Mouse (Mus musculus) cerebellum, postnatal 4 days (tissue): ENCODE results near the gene Selenon.
"Not testable (repeated sequence)": the region's sequence is repeated elsewhere in the genome, so short reads cannot be mapped to it uniquely, and the experiment has no call there.

Source experiments
- DNase-seq, 2 experiments: peaks; one replicate each; pipeline ENCODE4 v3.0.0; 2022; ENCODE audit warnings: low spot score in 2 of 2, mixed read lengths in 1 of 2

Gene Selenon

DNA sequence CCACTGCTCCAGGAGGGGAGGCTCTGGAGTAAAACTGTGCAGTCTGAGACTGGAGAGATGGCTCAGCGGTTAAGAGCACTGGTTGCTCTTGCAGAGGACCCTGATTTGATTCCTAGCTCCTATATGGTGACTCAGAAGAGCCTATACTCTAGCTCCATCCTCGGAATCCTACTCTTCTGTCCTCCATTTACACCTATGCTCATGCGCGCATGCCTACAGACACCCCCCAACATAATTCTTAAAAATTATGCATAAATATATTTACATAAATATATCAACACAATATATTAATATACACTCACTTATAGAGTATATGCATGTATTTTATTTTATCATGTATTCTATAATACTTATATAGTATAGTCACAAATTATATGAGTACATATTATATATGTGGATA is 41.6 kb downstream of the Selenon start:
- no peak for DNase-seq

DNA sequence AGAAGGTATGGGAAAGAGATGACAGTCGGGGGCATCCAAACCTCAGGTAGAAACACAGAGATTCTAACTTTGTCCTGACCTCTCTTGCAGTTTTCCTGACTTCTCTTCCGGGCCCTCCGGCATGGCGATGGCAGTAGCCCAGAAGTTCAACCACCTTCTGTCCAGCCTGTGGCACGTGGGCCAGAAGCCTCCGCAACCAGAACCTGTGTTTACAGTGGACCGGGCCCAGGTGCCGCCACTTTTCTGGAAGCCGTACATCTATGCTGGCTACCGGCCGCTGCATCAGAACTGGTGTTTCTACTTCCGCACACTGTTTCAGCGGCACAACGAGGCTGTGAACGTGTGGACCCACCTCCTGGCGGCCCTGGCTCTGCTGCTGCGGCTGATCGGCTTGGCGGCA is 45.3 kb downstream of the Selenon start:
- no peak for DNase-seq

DNA sequence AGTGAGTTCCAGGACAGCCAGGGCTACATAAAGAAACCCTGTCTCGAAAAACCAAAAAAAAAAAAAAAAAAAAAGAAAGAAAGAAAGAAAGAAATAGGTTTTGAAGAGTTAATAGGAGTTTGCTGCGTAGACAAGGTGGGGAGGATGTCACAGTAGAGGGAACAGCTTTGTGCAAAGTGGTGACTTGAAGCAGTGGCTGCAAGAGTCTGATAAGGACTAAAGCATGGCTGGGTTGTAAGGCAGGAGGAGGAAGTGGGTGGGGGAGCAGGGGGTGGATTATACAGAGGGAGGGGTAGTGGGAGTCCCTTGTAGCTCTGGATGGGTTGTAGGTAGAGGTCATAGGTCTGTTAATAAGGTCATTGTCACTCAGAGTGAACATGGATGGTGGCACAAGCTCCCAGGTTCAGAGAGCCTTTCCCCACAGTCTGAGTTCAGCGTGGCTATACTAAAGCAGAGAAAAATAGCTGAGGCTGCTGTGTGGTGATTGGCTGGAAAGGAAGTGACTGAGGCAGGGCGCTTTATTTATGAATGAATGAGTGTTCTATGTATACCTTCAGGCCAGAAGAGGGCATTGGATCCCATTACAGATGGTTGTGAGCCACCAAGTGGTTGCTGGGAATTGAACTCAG is 45.9 kb downstream of the Selenon start:
- DNase-seq: no peak

DNA sequence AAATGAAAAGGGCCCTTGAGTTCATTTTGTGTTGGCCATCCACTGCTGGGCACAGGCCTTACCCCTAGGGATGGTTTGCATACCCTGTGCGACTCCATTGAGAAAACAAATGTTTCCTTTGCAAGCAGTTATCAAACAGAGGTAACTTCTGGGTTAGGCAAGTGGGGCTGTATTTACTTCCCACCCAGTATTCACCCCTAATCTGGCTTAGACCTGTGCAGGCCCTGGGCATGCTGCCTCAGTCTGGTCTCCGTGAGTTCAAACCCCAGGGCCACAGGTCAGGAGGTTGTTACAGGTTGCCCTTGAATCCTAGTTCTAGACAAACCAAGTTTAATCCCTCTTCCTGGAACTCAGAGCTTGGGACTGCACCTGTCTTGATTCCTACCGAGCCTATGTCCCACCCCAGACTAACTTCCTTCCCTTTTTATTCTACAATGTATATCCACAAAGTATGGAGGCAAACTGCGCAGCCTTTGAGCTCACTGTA is 46.6 kb downstream of the Selenon start:
- DNase-seq: no peak

DNA sequence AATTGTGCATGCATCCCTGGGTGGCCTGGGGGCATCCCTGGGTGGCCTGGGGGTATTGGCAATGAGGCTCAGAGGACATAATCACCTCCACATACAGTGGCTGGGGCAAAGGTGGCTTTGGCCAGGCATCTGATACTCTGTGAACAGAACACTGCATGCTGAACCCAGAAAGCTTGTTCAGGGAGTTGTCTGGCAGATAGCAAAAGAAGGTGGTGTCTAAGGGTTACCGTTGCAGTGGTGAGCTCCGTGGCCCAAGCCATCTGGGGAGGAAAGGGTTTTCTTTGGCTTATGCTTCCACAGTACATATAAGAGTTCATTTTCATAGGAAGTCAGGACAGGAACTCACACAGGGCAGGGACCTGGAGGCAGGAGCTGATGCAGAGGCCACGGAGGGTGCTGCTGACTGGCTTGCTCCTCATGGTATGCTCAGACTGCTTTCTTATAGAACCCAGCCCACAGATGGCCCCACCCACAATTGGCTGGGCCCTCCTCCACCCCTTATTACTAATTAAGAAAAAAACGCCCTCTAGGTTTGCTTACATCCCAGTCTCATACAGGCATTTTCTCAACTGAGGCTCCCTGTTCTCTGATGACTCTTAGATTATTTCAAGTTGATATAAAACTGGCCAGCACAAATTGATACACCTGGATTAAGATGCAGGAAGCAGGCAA is 48.1 kb downstream of the Selenon start:
- DNase-seq: no peak

DNA sequence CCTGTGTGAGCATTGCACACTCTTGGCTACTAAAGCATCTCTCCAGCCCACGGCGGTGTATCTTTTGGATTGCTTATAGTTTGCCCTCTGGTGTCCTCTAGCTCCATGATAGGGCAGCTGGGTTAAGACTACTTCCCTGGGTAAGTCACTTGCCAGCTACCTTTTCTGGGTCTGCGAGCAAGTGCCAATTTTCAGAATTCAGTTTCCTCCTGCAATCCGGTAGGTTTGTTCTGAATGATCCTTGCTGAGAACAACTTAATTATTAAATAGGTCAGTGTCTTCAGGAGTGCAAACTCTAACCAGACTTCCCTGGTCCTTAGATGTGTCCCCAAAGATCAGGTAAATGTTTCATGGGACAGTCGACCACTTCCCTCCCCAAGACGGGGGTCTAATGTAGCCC is 50.9 kb downstream of the Selenon start:
- DNase-seq: no peak

DNA sequence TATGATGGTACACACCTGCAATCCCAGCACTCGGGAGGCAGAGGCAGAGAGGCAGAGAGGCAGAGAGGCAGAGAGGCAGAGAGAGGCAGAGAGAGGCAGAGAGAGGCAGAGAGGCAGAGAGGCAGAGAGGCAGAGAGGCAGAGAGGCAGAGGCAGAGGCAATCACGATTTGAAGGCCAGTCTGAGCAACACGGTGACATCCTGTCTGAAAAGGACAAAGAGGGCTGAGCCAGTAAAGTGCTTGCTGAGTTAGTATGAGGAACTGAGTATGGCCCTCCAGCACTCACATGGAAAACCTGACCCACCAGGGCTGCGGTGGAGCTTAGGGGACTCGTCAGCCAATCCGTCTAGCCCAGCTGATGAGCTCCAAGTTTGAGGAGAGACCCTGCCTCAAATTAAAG is 53.0 kb downstream of the Selenon start:
- not testable (repeated sequence) for DNase-seq

DNA sequence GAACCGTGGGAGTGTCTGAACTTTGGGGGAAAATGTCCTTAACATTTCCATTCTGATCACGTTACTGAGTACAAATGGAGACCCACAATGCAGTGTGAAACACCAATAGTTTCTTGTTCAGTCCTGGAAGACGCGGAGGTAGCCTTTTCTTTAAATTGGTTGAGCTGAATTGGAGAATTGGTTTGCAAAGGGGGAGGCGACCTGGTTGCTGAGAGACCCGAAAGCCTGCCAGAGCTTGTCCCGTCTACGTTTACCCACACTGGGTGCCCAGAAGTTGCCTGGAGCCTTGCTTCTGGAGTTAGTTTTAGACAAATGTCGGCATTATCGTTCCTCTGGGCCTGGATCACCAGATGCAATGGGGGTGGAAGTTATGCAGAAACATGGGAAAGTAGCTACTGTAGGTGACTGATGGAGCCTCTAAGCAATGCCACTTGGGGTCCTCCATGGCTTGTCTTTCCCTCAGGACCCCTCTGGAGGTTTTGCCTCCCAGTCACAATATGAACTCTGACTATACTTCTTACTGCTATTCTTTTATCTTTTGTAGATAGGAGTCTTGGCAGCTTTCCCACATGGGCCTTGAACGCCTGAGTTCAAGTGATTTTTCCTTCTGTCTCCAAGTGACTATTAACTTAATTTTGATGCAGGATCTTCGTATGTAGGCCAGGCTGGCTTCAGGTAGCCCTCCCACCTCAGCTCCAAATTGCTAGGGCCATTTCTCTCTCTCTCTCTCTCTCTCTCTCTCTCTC is 53.8 kb downstream of the Selenon start:
- DNase-seq: no peak

DNA sequence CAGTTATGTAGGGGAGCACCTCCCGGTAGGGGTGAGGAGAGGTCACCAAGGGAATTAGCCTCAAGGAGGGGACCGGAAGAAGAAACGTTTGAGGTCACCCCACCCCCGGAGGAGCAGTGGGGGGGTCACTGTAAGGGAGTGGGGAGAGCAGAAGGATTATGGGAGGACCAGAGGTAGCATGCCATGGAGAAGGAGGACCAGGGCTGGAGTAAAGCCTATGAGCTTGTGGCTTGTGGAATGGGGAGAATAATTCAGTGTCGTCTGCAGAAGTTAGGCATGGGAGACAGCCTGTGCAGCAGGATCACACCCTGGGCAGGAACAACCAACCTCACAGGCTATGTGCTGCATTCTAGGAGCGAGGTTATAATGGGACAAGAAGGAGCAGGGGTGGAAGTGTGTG is 54.7 kb downstream of the Selenon start:
- no peak for DNase-seq

DNA sequence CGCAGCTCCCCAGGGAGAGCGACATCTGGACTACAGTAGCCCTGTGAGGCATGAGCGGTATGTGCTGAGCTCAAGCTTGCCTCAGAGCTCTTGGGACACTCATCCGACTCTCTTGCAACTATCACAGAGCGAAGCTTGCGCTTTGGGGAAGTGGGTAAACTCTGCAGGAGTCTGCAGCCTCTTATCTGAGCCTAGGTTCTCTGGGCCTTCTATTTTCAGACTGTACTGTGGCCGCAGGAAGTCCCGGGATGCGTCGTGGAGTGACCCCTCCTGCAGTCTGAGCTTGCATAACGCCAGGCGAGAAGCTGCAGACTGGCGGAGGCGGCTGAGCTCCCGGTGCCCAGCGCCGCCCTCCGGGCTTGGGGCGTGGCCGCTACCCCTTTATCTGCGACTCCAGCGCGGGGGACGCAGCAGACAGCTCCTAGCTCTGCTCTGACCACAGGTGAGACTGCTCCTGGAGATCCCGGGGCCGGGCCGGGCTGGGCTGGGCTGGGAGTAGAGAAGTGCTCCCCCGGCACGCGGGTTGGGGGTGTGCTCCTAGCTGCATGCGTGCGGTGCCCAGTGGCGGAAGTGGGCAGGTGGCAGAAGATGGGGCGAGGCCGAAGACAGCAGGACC is 55.3 kb downstream of the Selenon start, which contains the start of gene Paqr7:
Gene Paqr7 (plus strand): TSS at position 103 of the 616 bp plus-strand sequence.
- peak in 1 of 2 experiments; percentile 61 for DNase-seq

DNA sequence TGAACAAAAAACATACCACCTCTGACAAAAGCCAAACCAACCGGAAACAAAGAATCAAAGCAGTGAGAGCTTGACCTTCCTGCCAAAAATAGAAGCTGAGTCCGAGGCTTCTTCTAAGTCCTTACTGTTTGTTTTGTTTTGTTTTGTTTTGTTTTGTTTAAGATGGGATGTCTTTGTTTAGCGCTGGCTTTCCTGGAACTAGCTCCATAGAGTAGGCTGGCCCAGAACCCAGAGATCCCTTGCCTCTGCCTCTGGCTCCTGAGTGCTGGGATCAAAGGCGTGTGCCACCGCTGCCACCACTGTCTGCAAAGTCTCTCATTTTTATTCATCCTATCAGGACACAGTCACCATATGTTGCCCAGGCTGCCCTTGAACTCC is 56.4 kb downstream of the Selenon start:
- DNase-seq: no peak

DNA sequence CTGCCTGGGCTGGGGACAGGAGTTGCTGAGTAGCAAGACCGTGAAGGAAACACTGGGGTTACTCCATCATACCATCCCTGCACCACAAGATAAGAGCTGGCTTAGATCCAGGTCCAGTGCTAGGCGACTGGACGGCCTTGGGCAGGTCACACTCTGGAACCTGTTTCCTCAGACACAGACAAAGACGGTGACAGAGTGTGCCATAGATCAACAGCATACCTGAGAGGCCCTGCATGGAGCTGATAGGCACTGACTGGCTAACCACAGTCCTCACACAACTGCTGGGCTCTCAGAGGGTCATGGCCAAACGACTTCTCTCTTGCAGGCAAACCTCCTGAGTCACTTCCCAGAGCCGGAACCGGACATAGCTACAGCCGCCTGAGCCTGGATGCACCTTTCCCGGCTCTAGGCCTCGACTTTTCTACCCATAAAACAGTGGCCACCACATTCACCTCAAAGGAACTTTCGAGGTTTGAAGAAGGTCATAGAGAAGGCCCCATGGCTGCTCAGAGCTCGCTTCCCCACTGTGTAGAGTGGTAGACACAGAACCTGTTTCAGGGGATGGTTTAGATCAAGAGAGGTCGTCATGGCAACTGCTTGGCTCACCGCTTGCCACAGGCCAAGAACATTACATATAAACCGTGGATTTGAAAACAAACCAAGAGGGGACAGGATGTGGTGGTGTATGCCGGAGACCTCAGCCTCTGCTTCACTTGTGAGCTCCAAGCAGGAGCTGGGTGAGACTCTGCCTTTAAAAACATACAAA is 57.0 kb downstream of the Selenon start:
- DNase-seq: no peak

DNA sequence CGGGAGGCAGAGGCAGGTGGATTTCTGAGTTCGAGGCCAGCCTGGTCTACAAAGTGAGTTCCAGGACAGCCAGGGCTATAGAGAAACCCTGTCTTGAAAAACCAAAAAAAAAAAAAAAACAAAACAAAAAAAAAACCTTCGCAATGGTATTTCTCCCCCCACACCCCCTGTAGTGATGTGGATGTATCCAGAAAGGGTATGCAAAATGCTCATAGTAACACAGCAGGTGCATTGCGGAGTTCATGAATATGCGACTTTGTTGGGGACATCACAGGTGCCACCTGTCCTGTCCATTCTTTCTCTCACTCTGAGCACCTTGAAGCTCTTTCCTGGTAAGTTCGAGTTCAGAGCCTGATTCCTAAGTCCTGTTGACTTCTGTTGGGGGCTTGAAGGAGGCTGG is 57.8 kb downstream of the Selenon start:
- not testable (repeated sequence) for DNase-seq

DNA sequence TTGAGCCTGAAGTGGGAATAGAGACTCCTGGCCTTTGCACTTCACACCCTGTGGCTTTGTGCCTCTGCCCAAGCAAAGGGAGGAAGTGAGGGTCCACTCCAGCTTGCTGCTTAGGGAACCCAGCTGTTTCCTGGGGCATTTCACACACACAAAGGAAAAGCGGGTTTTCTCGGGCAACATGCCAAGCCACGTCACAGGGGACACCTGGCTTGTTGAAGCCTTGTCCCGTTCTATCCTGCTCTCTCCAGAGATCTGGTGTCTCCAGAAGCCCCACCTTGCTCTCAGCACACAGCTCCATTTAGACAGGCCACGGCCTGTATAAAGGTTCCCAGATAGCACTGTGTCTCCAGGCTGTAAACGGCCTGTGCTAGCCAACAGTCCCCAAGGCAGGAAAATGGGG is 60.2 kb downstream of the Selenon start:
- DNase-seq: no peak

DNA sequence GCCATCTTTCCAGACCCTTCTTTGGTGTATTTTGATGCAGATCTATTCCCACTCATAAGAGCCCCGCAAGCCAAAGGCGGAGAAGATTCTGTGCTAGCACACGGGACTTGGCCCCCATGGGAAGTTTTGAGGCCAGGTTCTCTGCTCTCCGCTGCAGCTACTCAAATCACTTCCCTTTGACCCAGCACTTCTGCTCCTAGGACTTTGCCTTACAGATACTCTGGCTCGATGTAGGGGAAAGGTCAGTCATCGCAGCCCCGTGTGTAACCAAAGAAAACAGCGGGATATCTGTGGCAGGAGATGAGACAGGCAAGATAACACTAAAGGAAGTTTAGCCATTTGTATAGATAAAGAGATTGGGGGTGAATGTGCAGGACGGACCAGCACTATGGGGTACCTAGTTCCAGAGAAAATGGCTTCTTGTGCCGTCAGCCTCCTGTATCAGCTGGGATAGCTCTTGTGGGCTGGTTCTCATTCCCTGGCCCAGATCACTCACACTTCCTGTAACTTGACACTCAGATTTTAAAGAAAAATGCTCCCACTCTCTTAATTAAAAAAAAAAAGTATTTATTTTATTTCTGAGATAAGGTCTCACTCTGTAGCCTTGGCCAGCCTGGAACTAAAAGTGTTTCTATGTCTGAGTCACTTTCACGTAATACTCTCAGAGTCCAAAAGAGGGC is 61.8 kb downstream of the Selenon start:
- DNase-seq: no peak

DNA sequence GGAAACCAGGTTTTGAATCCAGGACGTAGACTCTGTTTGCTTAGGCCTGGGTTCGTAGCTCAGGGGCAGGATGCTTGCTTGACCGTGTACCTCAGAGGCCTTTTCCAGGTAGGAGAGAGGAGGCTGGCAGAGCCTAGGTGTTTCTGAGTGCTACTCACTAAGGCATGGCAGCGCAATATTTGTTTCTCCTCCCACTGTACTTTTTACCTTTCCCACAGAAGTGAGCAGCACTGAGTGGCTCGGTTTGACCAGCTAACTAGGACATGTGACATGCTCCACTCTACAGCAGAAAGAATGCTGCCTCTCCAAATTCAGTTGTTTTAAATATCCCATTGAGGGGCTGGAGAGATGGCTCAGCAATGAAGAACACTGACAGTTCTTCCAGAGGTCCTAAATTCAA is 63.8 kb downstream of the Selenon start:
- no peak for DNase-seq
